Mouse (Mus musculus): Measurements from ENCODE around the gene Pogz. TPM values are rescaled to one million over a fixed set of nuclear protein-coding genes. Genes with fewer than 3 reads are reported as not detected.
A peak's percentile ranks its signal among the peaks of the same experiment; 100 is the strongest.

Gene Pogz
- total RNA-seq (2014; rRNA removed), result 36.2 and 48.2 TPM in 2 replicates
- 11.2 and 14.0 TPM in 2 replicates for polyA plus RNA-seq (2015; fragmentation: Nextera tagmentation; extraction: Ambion mirVana)

GRCm38 (mm10) chr3:94837183-94837890 lies at the start of gene Pogz:
Gene Pogz (plus strand): TSS chr3:94837567.
- Histone ChIP-seq H3K9me3 (ENCODE audit: low read length) (0 out of 2 replicates have a peak, but pooled peaks cover 3% of the 10 kb centered on the region), H3K4me1 (ENCODE audit: insufficient read depth) (no peaks in the 10 kb centered on the region), H3K27me3 (ENCODE audit: insufficient read depth, low read length) (no peaks in the 10 kb centered on the region), H3K36me3 (ENCODE audit: insufficient read depth) (no peaks in the 10 kb centered on the region), H3K27ac (ENCODE audit: low read depth, low read length) (peak within 1 kb of the TSS; percentile 100), H3K4me2 (ENCODE audit: low read depth) (peak within 1 kb of the TSS; percentile 80), H3K9ac (peak within 1 kb of the TSS; percentile 99), H3K4me3 (ENCODE audit: low read depth, low read length) (peak within 1 kb of the TSS; percentile 86)
- DNase-seq (peak; percentile 98), ATAC-seq (peak; percentile 92)
- no peak for TF ChIP-seq CTCF (IDR thresholded peaks at IDR 0.05; ENCODE audit: low read depth)
- WGBS, result 3% methylated on average over 44 of the region's 57 CpGs

GRCm38 (mm10) chr3:94789071-94789470 lies 48.3 kb upstream of the Pogz start:
- H3K4me3 ChIP-seq (ENCODE audit: low read depth, low read length), result no peak overlapping the region
- WGBS, result 89% methylated on average over 1 of the region's 1 CpGs
- no peaks in the 10 kb centered on the region; the same call in 1 of the 2 replicates for H3K4me1 ChIP-seq (ENCODE audit: insufficient read depth)
- no peak overlapping the region for H3K27ac ChIP-seq (ENCODE audit: low read depth, low read length)
- TF ChIP-seq CTCF (IDR thresholded peaks at IDR 0.05; ENCODE audit: low read depth), result peak; percentile 24; the same call in 1 of the 2 replicates
- no peaks in the 10 kb centered on the region for H3K36me3 ChIP-seq (ENCODE audit: insufficient read depth)
- H3K27me3 ChIP-seq (ENCODE audit: insufficient read depth, low read length), result no peaks in the 10 kb centered on the region
- no peak for DNase-seq
- no peak for ATAC-seq
- no peak overlapping the region for H3K9ac ChIP-seq
- no peaks in the 10 kb centered on the region for H3K9me3 ChIP-seq (ENCODE audit: low read length)
- H3K4me2 ChIP-seq (ENCODE audit: low read depth), result no peak overlapping the region

- no peaks in the 10 kb centered on the region for H3K27me3 ChIP-seq (ENCODE audit: insufficient read depth, low read length)
- WGBS, result 73% methylated on average over 2 of the region's 2 CpGs
- H3K4me2 ChIP-seq (ENCODE audit: low read depth), result no peak overlapping the region
- no peak for DNase-seq
- no peaks in the 10 kb centered on the region for H3K36me3 ChIP-seq (ENCODE audit: insufficient read depth)
- H3K4me1 ChIP-seq (ENCODE audit: insufficient read depth), result no peaks in the 10 kb centered on the region; the same call in 1 of the 2 replicates
- H3K4me3 ChIP-seq (ENCODE audit: low read depth, low read length), result no peak overlapping the region
- TF ChIP-seq CTCF (IDR thresholded peaks at IDR 0.05; ENCODE audit: low read depth), result no peak
- no peak for ATAC-seq
- no peak overlapping the region for H3K27ac ChIP-seq (ENCODE audit: low read depth, low read length)
- H3K9ac ChIP-seq, result no peak overlapping the region
- H3K9me3 ChIP-seq (ENCODE audit: low read length), result no peaks in the 10 kb centered on the region
Observed at GRCm38 (mm10) chr3:94789516-94789915, 47.9 kb upstream of the Pogz start.

- Histone ChIP-seq H3K9ac (no peak overlapping the region), H3K36me3 (ENCODE audit: insufficient read depth) (no peaks in the 10 kb centered on the region), H3K4me2 (ENCODE audit: low read depth) (no peak overlapping the region), H3K9me3 (ENCODE audit: low read length) (no peaks in the 10 kb centered on the region), H3K27me3 (ENCODE audit: insufficient read depth, low read length) (no peaks in the 10 kb centered on the region), H3K4me3 (ENCODE audit: low read depth, low read length) (no peak overlapping the region), H3K4me1 (ENCODE audit: insufficient read depth) (no peaks in the 10 kb centered on the region), H3K27ac (ENCODE audit: low read depth, low read length) (no peak overlapping the region)
- ATAC-seq (peak; percentile 68; the same call in 1 of the 2 replicates), DNase-seq (peak; percentile 25)
- 75% methylated on average over 2 of the region's 2 CpGs for WGBS
- TF ChIP-seq CTCF (IDR thresholded peaks at IDR 0.05; ENCODE audit: low read depth), result no peak
Observed at GRCm38 (mm10) chr3:94792258-94792657, 45.1 kb upstream of the Pogz start.

- H3K4me1 ChIP-seq (ENCODE audit: insufficient read depth), result no peaks in the 10 kb centered on the region
- no peak overlapping the region for H3K4me2 ChIP-seq (ENCODE audit: low read depth)
- no peaks in the 10 kb centered on the region for H3K9me3 ChIP-seq (ENCODE audit: low read length)
- no peak overlapping the region for H3K27ac ChIP-seq (ENCODE audit: low read depth, low read length)
- no peaks in the 10 kb centered on the region for H3K36me3 ChIP-seq (ENCODE audit: insufficient read depth)
- no peak for TF ChIP-seq CTCF (IDR thresholded peaks at IDR 0.05; ENCODE audit: low read depth)
- H3K4me3 ChIP-seq (ENCODE audit: low read depth, low read length), result no peak overlapping the region
- no peaks in the 10 kb centered on the region for H3K27me3 ChIP-seq (ENCODE audit: insufficient read depth, low read length)
- ATAC-seq, result no peak
- H3K9ac ChIP-seq, result no peak overlapping the region
- no peak for DNase-seq
- 98% methylated on average over 2 of the region's 2 CpGs for WGBS
Observed at GRCm38 (mm10) chr3:94793672-94794071, 43.7 kb upstream of the Pogz start.

- Histone ChIP-seq H3K9me3 (ENCODE audit: low read length) (no peaks in the 10 kb centered on the region), H3K4me3 (ENCODE audit: low read depth, low read length) (no peak overlapping the region), H3K4me1 (ENCODE audit: insufficient read depth) (no peaks in the 10 kb centered on the region), H3K27ac (ENCODE audit: low read depth, low read length) (no peak overlapping the region), H3K4me2 (ENCODE audit: low read depth) (no peak overlapping the region), H3K36me3 (ENCODE audit: insufficient read depth) (no peaks in the 10 kb centered on the region), H3K27me3 (ENCODE audit: insufficient read depth, low read length) (no peaks in the 10 kb centered on the region), H3K9ac (no peak overlapping the region)
- WGBS, result 39% methylated on average over 2 of the region's 2 CpGs
- DNase-seq, result no peak
- no peak for TF ChIP-seq CTCF (IDR thresholded peaks at IDR 0.05; ENCODE audit: low read depth)
- no peak for ATAC-seq
Observed at GRCm38 (mm10) chr3:94794359-94794758, 43.0 kb upstream of the Pogz start.

- WGBS, result 40% methylated on average over 7 of the region's 7 CpGs
Observed at GRCm38 (mm10) chr3:94795596-94796140, 41.7 kb upstream of the Pogz start.

More at GRCm38 (mm10) chr3:94795596-94796140, 41.7 kb upstream of the Pogz start:
- Histone ChIP-seq H3K36me3 (ENCODE audit: insufficient read depth) (no peaks in the 10 kb centered on the region), H3K4me3 (ENCODE audit: low read depth, low read length) (no peak overlapping the region), H3K9ac (no peak overlapping the region), H3K9me3 (ENCODE audit: low read length) (no peaks in the 10 kb centered on the region), H3K4me2 (ENCODE audit: low read depth) (no peak overlapping the region), H3K27ac (ENCODE audit: low read depth, low read length) (no peak overlapping the region), H3K27me3 (ENCODE audit: insufficient read depth, low read length) (no peaks in the 10 kb centered on the region), H3K4me1 (ENCODE audit: insufficient read depth) (no peaks in the 10 kb centered on the region)
- no peak for TF ChIP-seq CTCF (IDR thresholded peaks at IDR 0.05; ENCODE audit: low read depth)
- ATAC-seq (no peak), DNase-seq (no peak)
